ENCODE assay signal across 14 mouse cellular contexts in genomic region chr5:101163112-101163511, GRCm38 (mm10).
DNase-seq lines count a peak whose midpoint lies in the region; ATAC-seq and TF ChIP-seq lines count a peak whose summit lies in the region.
"Had no signal": no experiment of that assay in that cellular context is flagged by ENCODE, and none has a peak within 500 bp of the region (broad histone marks: within the 10 kb centered on the region; RNA-seq: fewer than 3 reads in every experiment).

No protein-coding gene starts in this region.

- no peaks in the 10 kb centered on the region for H3K9me3 ChIP-seq in lung, postnatal 0 days (ENCODE audit: low read length)
- no peaks in the 10 kb centered on the region for H3K9me3 ChIP-seq in kidney, embryonic 16.5 days (ENCODE audit: low read length)
- H3K9me3 ChIP-seq: hindbrain, embryonic 15.5 days; midbrain, embryonic 12.5 days; neural tube, embryonic 13.5 days had no signal

- peak; percentile 63 for DNase-seq in lung, postnatal 0 days (ENCODE audit: low spot score)
- DNase-seq in lung, adult 2 months: no peak
- peak; percentile 17 for DNase-seq in embryo, embryonic 11 days
- peak; percentile 6 for DNase-seq in yolk sac, embryonic 10.5 days (ENCODE audit: low spot score)
- DNase-seq in thymus, postnatal 36 days: no peak
- DNase-seq in right cerebral cortex, postnatal 10 days (ENCODE audit: low spot score in 2 of 2): no peak
- DNase-seq in right cerebral cortex, postnatal 25 days: no peak
- DNase-seq: layer of hippocampus, adult 9-11 months; right cerebral cortex, postnatal 4 days; thymus, postnatal 4 days had no signal

- WGBS in lung, postnatal 0 days: 10% methylated on average over 5 of the region's 5 CpGs
- WGBS in lung, adult 2 months: 9% methylated on average over 5 of the region's 5 CpGs
- WGBS in kidney, embryonic 16.5 days: 16% methylated on average over 5 of the region's 5 CpGs

- H3K4me3 ChIP-seq in lung, postnatal 0 days (ENCODE audit: low read depth, low read length): no peak overlapping the region
- no peak overlapping the region for H3K4me3 ChIP-seq in lung, adult 2 months (replicated peaks; ENCODE audit: extremely low read depth, low read depth, low read length)
- H3K4me3 ChIP-seq in kidney, embryonic 16.5 days (ENCODE audit: low read length): no peak overlapping the region
- H3K4me3 ChIP-seq: hindbrain, embryonic 15.5 days; midbrain, embryonic 12.5 days; neural tube, embryonic 13.5 days had no signal

- no peaks in the 10 kb centered on the region for H3K4me1 ChIP-seq in lung, postnatal 0 days (ENCODE audit: insufficient read depth, low read depth, low read length)
- no peaks in the 10 kb centered on the region for H3K4me1 ChIP-seq in lung, adult 2 months (ENCODE audit: control insufficient read depth, insufficient read depth, low read length)
- peaks cover 7% of the 10 kb centered on the region; the same call in 1 of the 2 replicates for H3K4me1 ChIP-seq in kidney, embryonic 16.5 days (ENCODE audit: insufficient read depth, low read length)
- H3K4me1 ChIP-seq: neural tube, embryonic 13.5 days had no signal

- H3K4me2 ChIP-seq in lung, postnatal 0 days (replicated peaks; ENCODE audit: low read depth, low read length): no peak overlapping the region
- H3K4me2 ChIP-seq in kidney, embryonic 16.5 days (replicated peaks; ENCODE audit: low read depth, low read length): no peak overlapping the region
- H3K4me2 ChIP-seq: hindbrain, embryonic 15.5 days; midbrain, embryonic 12.5 days; neural tube, embryonic 13.5 days had no signal

- no peak for TF ChIP-seq POLR2A in lung, adult 2 months (IDR thresholded peaks at IDR 0.05; ENCODE audit: borderline replicate concordance, extremely low read depth, low read depth, low read length)

- no peak for TF ChIP-seq EP300 in lung, postnatal 0 days (IDR thresholded peaks at IDR 0.05)

- no peaks in the 10 kb centered on the region for H3K36me3 ChIP-seq in lung, postnatal 0 days (ENCODE audit: insufficient read depth, low read length)
- no peaks in the 10 kb centered on the region for H3K36me3 ChIP-seq in kidney, embryonic 16.5 days (ENCODE audit: insufficient read depth, low read length)
- H3K36me3 ChIP-seq: hindbrain, embryonic 15.5 days; midbrain, embryonic 12.5 days; neural tube, embryonic 13.5 days had no signal

- no peak overlapping the region for H3K9ac ChIP-seq in lung, postnatal 0 days (replicated peaks; ENCODE audit: low read depth)
- H3K9ac ChIP-seq in kidney, embryonic 16.5 days (replicated peaks; ENCODE audit: low read length): no peak overlapping the region
- H3K9ac ChIP-seq: hindbrain, embryonic 15.5 days; midbrain, embryonic 12.5 days; neural tube, embryonic 13.5 days had no signal

- no peak overlapping the region for H3K27ac ChIP-seq in lung, postnatal 0 days (ENCODE audit: low read length)
- H3K27ac ChIP-seq in kidney, embryonic 16.5 days (ENCODE audit: low read length): 0 out of 2 replicates have a peak overlapping the region, but pooled peaks have one; percentile 43
- H3K27ac ChIP-seq: hindbrain, embryonic 15.5 days; midbrain, embryonic 12.5 days; neural tube, embryonic 13.5 days had no signal

- peak; percentile 41 for ATAC-seq in lung, postnatal 0 days
- ATAC-seq in kidney, embryonic 16.5 days (ENCODE audit: low FRiP score, low TSS enrichment): peak; percentile 78

- no peak for TF ChIP-seq CTCF in lung, postnatal 0 days (IDR thresholded peaks at IDR 0.05)
- TF ChIP-seq CTCF in lung, adult 2 months (IDR thresholded peaks at IDR 0.05; ENCODE audit: insufficient read depth, low read length): no peak

- no peaks in the 10 kb centered on the region for H3K27me3 ChIP-seq in lung, postnatal 0 days (replicated peaks; ENCODE audit: insufficient read depth, low read length)
- no peaks in the 10 kb centered on the region for H3K27me3 ChIP-seq in kidney, embryonic 16.5 days (ENCODE audit: insufficient read depth, low read length)
- H3K27me3 ChIP-seq: hindbrain, embryonic 15.5 days; midbrain, embryonic 12.5 days had no signal

Comparison
In these comparisons a context has a peak if more than half of its experiments do, and no peak if none do; other contexts are left out.
1. DNase-seq: peak in lung, postnatal 0 days (single experiment), embryo, embryonic 11 days (single experiment) and yolk sac, embryonic 10.5 days (single experiment); none in lung, adult 2 months (single experiment), thymus, postnatal 36 days (0 of 2), right cerebral cortex, postnatal 10 days (0 of 2) and right cerebral cortex, postnatal 25 days (single experiment).